Mouse (Mus musculus) left cerebral cortex, postnatal 14 days (tissue): ENCODE measurements around the gene Fat2. TPM values are rescaled to one million over a fixed set of nuclear protein-coding genes. Genes with fewer than 3 reads are reported as not detected.
A peak's percentile ranks its signal among the peaks of the same experiment; 100 is the strongest.

Experiments used
- DNase-seq, 2 experiments: peaks; one replicate each; pipeline ENCODE4 v3.0.0; 2021 to 2022; ENCODE audit warnings: low spot score in 2 of 2, mixed read lengths in 1 of 2
- intact Hi-C: fragments of 180-260 bp; cut with DNase I; formaldehyde crosslinking; loops from one replicate; pipeline ENCODE4 v1.15.1; 2025
- long read RNA-seq, 2 experiments: library from polyadenylated mRNA; stranded (forward); transcript quantifications; one replicate each; pipeline ENCODE4 v2.0.0; 2021
- total RNA-seq, 2 experiments: library from RNA; stranded (reverse); gene quantifications; 2 replicates each; pipeline ENCODE4 v1.2.3; 2021

Fat2 gene
- 1 to 10 TPM in 1 of 2 experiments, under 1 TPM in 1; 0.51 to 1.3 TPM for total RNA-seq
- long read RNA-seq, experiment 1, result 0 reads
- long read RNA-seq, experiment 2, result 0 reads

- intact Hi-C loops, result no loop called here
- DNase-seq, result no peak
Observed at GRCm38 (mm10) chr11:55336101-55336891, at the start of gene Fat2. TSS of gene Fat2 (minus strand) at chr11:55336564.

- DNase-seq, result no peak
- intact Hi-C loops, result loop anchor here (10.0 kb wide), 2 partner anchors 129 to 389 kb away; no protein-coding TSS in a partner anchor
Observed at GRCm38 (mm10) chr11:55383463-55384045, 47.2 kb upstream of the Fat2 start.

GRCm38 (mm10) chr11:55380908-55381307, 44.5 kb upstream of the Fat2 start:
- DNase-seq, result no peak
- intact Hi-C loops, result loop anchor here (10.0 kb wide), 2 partner anchors 126 to 386 kb away; no protein-coding TSS in a partner anchor

GRCm38 (mm10) chr11:55378371-55378770, 42.0 kb upstream of the Fat2 start:
- peak; percentile 66 to 73 for DNase-seq
- intact Hi-C loops, result no loop called here

- intact Hi-C loops, result no loop called here
- DNase-seq, result no peak
Observed at GRCm38 (mm10) chr11:55373838-55374237, 37.5 kb upstream of the Fat2 start.

- intact Hi-C loops, result no loop called here
- DNase-seq, result no peak
Observed at GRCm38 (mm10) chr11:55373373-55373772, 37.0 kb upstream of the Fat2 start.

- intact Hi-C loops, result no loop called here
- no peak for DNase-seq
Observed at GRCm38 (mm10) chr11:55372001-55372400, 35.6 kb upstream of the Fat2 start.

- intact Hi-C loops, result no loop called here
- no peak for DNase-seq
Observed at GRCm38 (mm10) chr11:55369093-55369471, 32.7 kb upstream of the Fat2 start.

- no peak for DNase-seq
- intact Hi-C loops, result no loop called here
Observed at GRCm38 (mm10) chr11:55368388-55369092, 32.2 kb upstream of the Fat2 start.

GRCm38 (mm10) chr11:55367783-55368182, 31.4 kb upstream of the Fat2 start:
- intact Hi-C loops, result no loop called here
- DNase-seq, result no peak

GRCm38 (mm10) chr11:55365840-55366239, 29.5 kb upstream of the Fat2 start:
- no peak for DNase-seq
- intact Hi-C loops, result no loop called here

- intact Hi-C loops, result no loop called here
- DNase-seq, result no peak
Observed at GRCm38 (mm10) chr11:55365242-55365641, 28.9 kb upstream of the Fat2 start.

- intact Hi-C loops, result no loop called here
- no peak for DNase-seq
Observed at GRCm38 (mm10) chr11:55364662-55365061, 28.3 kb upstream of the Fat2 start.

- DNase-seq, result no peak
- intact Hi-C loops, result no loop called here
Observed at GRCm38 (mm10) chr11:55358094-55358783, 21.9 kb upstream of the Fat2 start.

GRCm38 (mm10) chr11:55356846-55357245, 20.5 kb upstream of the Fat2 start:
- DNase-seq, result no peak
- intact Hi-C loops, result no loop called here

- DNase-seq, result no peak
- intact Hi-C loops, result no loop called here
Observed at GRCm38 (mm10) chr11:55341961-55342371, 5.6 kb upstream of the Fat2 start.

GRCm38 (mm10) chr11:55340789-55341188, 4.4 kb upstream of the Fat2 start:
- intact Hi-C loops, result no loop called here
- DNase-seq, result no peak

- intact Hi-C loops, result no loop called here
- DNase-seq, result no peak
Observed at GRCm38 (mm10) chr11:55337032-55337769, 837 bp upstream of the Fat2 start.
